In genomic region chr7:125141864-125142263, GRCm38 (mm10) we compare ENCODE assay signal across 27 mouse cellular contexts.
DNase-seq lines count a peak whose midpoint lies in the region; ATAC-seq lines count a peak whose summit lies in the region.
"Had no signal": no experiment of that assay in that cellular context is flagged by ENCODE, and none has a peak within 500 bp of the region (broad histone marks: within the 10 kb centered on the region; RNA-seq: fewer than 3 reads in every experiment).

No protein-coding gene starts in this region.

- H3K27ac ChIP-seq in embryonic facial prominence, embryonic 13.5 days = 0 out of 2 replicates have a peak overlapping the region, but pooled peaks have one; percentile 7
- no peak overlapping the region for H3K27ac ChIP-seq in embryonic facial prominence, embryonic 10.5 days (replicated peaks)
- no peak overlapping the region for H3K27ac ChIP-seq in lung, embryonic 15.5 days
- H3K27ac ChIP-seq: embryonic facial prominence, embryonic 15.5 days; forebrain, embryonic 12.5 days; heart, embryonic 10.5 days; heart, embryonic 15.5 days; hindbrain, embryonic 14.5 days; liver, embryonic 14.5 days; midbrain, embryonic 15.5 days; neural tube, embryonic 15.5 days had no signal

- H3K9ac ChIP-seq in embryonic facial prominence, embryonic 13.5 days = no peak overlapping the region
- no peak overlapping the region for H3K9ac ChIP-seq in lung, embryonic 15.5 days
- H3K9ac ChIP-seq: embryonic facial prominence, embryonic 15.5 days; forebrain, embryonic 12.5 days; forebrain, postnatal 0 days; heart, embryonic 15.5 days; hindbrain, embryonic 14.5 days; liver, embryonic 14.5 days; midbrain, embryonic 15.5 days; neural tube, embryonic 15.5 days had no signal

- H3K4me2 ChIP-seq in embryonic facial prominence, embryonic 13.5 days = no peak overlapping the region
- H3K4me2 ChIP-seq in lung, embryonic 15.5 days = no peak overlapping the region
- H3K4me2 ChIP-seq: embryonic facial prominence, embryonic 15.5 days; forebrain, embryonic 12.5 days; heart, embryonic 15.5 days; hindbrain, embryonic 14.5 days; midbrain, embryonic 15.5 days; neural tube, embryonic 15.5 days had no signal

- H3K27me3 ChIP-seq in embryonic facial prominence, embryonic 13.5 days = no peaks in the 10 kb centered on the region
- no peaks in the 10 kb centered on the region for H3K27me3 ChIP-seq in embryonic facial prominence, embryonic 10.5 days (replicated peaks; ENCODE audit: low read depth, poor library complexity, severe bottlenecking)
- no peaks in the 10 kb centered on the region for H3K27me3 ChIP-seq in lung, embryonic 15.5 days
- H3K27me3 ChIP-seq: embryonic facial prominence, embryonic 15.5 days; forebrain, embryonic 12.5 days; heart, embryonic 15.5 days; midbrain, embryonic 15.5 days; neural tube, embryonic 15.5 days had no signal

- 76% methylated on average over 1 of the region's 1 CpGs for WGBS in embryonic facial prominence, embryonic 13.5 days
- WGBS in embryonic facial prominence, embryonic 10.5 days = 88% methylated on average over 1 of the region's 1 CpGs
- 55% methylated on average over 1 of the region's 1 CpGs for WGBS in lung, embryonic 15.5 days

- H3K4me3 ChIP-seq in embryonic facial prominence, embryonic 13.5 days = no peak overlapping the region
- no peak overlapping the region for H3K4me3 ChIP-seq in embryonic facial prominence, embryonic 10.5 days
- H3K4me3 ChIP-seq in lung, embryonic 15.5 days = no peak overlapping the region
- H3K4me3 ChIP-seq: embryonic facial prominence, embryonic 15.5 days; forebrain, embryonic 12.5 days; heart, embryonic 10.5 days; heart, embryonic 15.5 days; midbrain, embryonic 15.5 days; neural tube, embryonic 15.5 days had no signal

- no peaks in the 10 kb centered on the region for H3K36me3 ChIP-seq in embryonic facial prominence, embryonic 13.5 days
- no peaks in the 10 kb centered on the region for H3K36me3 ChIP-seq in embryonic facial prominence, embryonic 10.5 days (replicated peaks)
- no peaks in the 10 kb centered on the region for H3K36me3 ChIP-seq in lung, embryonic 15.5 days
- H3K36me3 ChIP-seq: embryonic facial prominence, embryonic 15.5 days; forebrain, embryonic 12.5 days; heart, embryonic 10.5 days; heart, embryonic 15.5 days; midbrain, embryonic 15.5 days; neural tube, embryonic 15.5 days had no signal

- H3K9me3 ChIP-seq in embryonic facial prominence, embryonic 13.5 days = no peaks in the 10 kb centered on the region
- H3K9me3 ChIP-seq in embryonic facial prominence, embryonic 10.5 days = no peaks in the 10 kb centered on the region
- no peaks in the 10 kb centered on the region for H3K9me3 ChIP-seq in lung, embryonic 15.5 days
- H3K9me3 ChIP-seq: embryonic facial prominence, embryonic 15.5 days; forebrain, embryonic 12.5 days; heart, embryonic 10.5 days; heart, embryonic 15.5 days; midbrain, embryonic 15.5 days; neural tube, embryonic 15.5 days had no signal

- no peak for ATAC-seq in embryonic facial prominence, embryonic 13.5 days (ENCODE audit: insufficient number of reproducible peaks, insufficient read depth, low FRiP score, low TSS enrichment, low read depth)
- peak; percentile 48; the same call in 1 of the 2 replicates for ATAC-seq in lung, embryonic 15.5 days (ENCODE audit: borderline replicate concordance, extremely low read depth, low FRiP score, low TSS enrichment)
- ATAC-seq: activated CD4-positive, CD25-positive, alpha-beta regulatory T cell, adult 4 months; forebrain, postnatal 0 days; intestine, postnatal 0 days; midbrain, embryonic 15.5 days had no signal

- peaks cover 5% of the 10 kb centered on the region; the same call in 1 of the 2 replicates for H3K4me1 ChIP-seq in embryonic facial prominence, embryonic 13.5 days
- no peaks in the 10 kb centered on the region for H3K4me1 ChIP-seq in embryonic facial prominence, embryonic 10.5 days
- H3K4me1 ChIP-seq in lung, embryonic 15.5 days = no peaks in the 10 kb centered on the region
- H3K4me1 ChIP-seq: embryonic facial prominence, embryonic 15.5 days; midbrain, embryonic 15.5 days; neural tube, embryonic 15.5 days had no signal

- no peak for DNase-seq in embryonic facial prominence, embryonic 10.5 days (ENCODE audit: low spot score)
- peak; percentile 46 for DNase-seq in kidney, postnatal 10 days
- no peak for DNase-seq in kidney, adult 8-10 months
- no peak for DNase-seq in lung, postnatal 4 days
- peak; percentile 36 for DNase-seq in lung, postnatal 36 days
- no peak for DNase-seq in thymus, adult 18-20 months
- DNase-seq: adrenal gland, adult 2 months; adrenal gland, postnatal 36 days; cerebellum, adult 18-20 months; cerebellum, postnatal 10 days; forebrain, postnatal 0 days; heart, postnatal 36 days; liver; retina, postnatal 1 day; right cerebral cortex, postnatal 14 days had no signal

Comparison
In these comparisons a context has a peak if more than half of its experiments do, and no peak if none do; other contexts are left out.
1. DNase-seq: peak in kidney, postnatal 10 days (single experiment) and lung, postnatal 36 days (single experiment); none in embryonic facial prominence, embryonic 10.5 days (single experiment), kidney, adult 8-10 months (0 of 2), lung, postnatal 4 days (0 of 2) and thymus, adult 18-20 months (0 of 2).